Mouse (Mus musculus) spleen, embryonic (tissue): ENCODE data around the gene Mphosph6.

Experiments
- CTCF ChIA-PET: fragments of 350-600 bp; sonication (Branson Sonifier 250); formaldehyde crosslinking; loops from one replicate; lab custom pipeline; 2022; lab: Charles Lee

Mphosph6 gene

DNA sequence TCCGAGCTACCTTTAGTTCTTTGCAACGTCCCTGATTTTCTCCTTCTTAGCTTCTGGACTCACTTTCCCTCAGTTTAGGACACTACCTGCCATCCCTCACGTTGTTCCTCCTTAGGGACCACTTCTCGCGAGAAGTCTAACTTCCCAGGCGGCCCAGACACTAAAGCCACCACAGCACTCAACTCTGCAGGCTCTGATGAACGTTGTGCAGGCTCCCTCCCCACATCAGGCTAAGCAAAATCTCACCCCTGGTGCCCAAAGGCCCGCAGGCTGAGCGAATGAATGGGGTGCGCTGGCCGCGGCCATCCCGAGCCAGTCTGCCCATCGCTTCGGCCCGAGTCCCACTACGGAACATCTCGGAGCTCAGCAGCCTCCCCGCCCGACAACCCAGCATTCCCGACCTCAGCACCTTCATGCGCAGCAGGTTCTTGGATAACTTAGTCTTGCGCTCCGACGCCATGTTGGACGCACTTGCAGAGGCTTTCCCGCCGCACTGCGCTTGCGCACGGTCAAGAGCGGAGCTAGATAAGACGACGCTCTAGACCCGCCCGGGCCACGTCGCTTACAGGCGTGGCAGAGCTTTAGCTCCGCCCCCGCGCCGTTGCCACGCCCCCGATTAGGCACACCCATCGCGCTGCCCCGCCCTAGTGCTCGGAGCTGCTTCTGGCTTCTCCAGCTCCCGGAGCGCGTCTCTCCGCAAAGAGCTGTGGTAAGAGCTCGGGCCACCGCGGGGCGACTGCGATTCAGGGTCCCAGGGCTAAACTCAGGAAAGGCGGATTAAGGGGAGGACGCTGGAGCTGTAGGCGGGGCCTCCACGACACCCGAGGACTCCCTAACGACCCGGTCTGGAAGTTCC is at the start of gene Mphosph6:
Gene Mphosph6, minus strand, starts transcription at position 501 of the 856 bp plus-strand sequence.
- CTCF ChIA-PET, result interaction anchor here (0.7 kb wide), 1 partner anchor 238 kb away, joined by 4 read pairs; no protein-coding TSS in a partner anchor

- CTCF ChIA-PET, result no interaction called here
Measured at GRCm38 (mm10) chr8:117850420-117850819, 48.7 kb upstream of the Mphosph6 start.

- CTCF ChIA-PET, result no interaction called here
Measured at GRCm38 (mm10) chr8:117847865-117848264, 46.1 kb upstream of the Mphosph6 start.

DNA sequence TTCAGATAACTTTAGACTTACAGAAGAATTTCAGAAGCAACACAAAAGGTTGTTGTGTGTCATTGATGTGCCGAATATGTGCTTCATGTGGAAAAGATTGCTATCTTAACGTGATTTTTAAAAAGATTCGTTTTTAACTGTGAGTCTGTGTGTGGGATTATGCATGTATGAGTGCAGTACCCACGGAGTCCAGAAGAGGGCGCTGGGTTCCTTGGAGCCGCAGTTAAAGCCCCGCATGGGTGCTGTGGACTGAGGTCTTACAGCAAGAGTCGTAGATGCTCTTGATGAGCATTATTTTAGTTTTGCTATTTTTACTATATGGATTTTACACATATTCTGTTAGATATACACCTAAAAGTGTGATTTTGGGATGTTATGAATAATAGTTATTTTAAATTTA is 42.0 kb upstream of the Mphosph6 start:
- CTCF ChIA-PET, result no interaction called here

DNA sequence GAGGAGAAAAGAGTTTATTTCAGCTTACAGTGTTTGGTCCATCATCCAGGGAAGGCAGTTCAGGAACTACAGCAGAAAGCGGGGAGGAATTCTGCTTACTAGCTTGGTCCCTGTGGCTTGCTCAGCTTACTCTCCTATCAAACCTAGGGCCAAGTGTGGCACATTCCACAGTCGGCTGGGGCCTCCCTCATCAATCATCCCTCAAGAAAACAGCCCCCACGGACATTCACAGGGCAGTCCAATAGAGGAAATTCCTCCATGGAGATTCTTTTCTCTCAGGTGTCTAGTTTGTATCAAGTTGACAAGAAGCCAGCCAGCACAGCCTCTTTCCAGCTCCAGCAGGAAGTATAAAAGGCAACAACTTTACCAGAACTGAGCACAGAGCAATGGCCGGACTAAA is 11.8 kb upstream of the Mphosph6 start:
- CTCF ChIA-PET, result no interaction called here

GRCm38 (mm10) chr8:117810676-117811075 is 8.9 kb upstream of the Mphosph6 start:
- CTCF ChIA-PET, result no interaction called here

DNA sequence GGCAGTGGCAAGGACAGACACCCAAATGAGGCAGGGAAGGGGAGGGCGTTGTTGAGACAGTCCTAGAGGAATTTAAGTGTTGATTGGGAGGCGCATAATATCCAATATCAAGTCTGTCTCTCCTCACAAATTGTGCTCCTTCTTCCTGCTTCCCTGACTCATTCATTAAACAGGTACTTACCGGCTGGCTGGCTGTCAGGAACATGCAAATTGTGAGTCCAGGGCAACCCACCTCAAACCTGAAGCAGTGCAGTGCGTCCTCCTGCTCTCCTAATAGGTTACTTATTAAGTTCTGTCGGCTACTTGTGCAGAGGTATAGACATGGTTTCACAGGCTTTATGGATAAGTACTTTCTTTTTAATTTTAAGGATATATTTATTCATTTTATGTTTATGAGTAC is 3.7 kb upstream of the Mphosph6 start:
- CTCF ChIA-PET, result no interaction called here

DNA sequence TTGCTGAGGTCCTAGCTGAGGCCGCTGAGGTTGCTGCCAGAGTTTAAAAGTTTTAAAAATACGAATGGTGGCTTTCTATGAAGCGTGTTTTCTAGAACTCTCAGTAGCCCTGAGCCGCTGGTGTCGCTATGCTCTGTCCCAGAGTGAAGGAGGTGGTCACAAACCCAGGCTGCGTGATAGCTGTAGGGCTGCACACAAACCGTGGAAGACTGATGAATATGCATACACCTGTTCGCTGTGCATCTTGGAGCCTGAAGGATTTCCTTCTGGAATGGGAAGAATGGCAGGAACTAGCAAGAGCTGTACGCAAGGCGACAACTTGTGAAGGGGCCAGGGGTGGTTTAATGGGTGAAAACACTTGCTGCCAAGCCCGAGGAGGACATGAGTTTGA is 551 bp upstream of the Mphosph6 start:
- CTCF ChIA-PET, result no interaction called here

DNA sequence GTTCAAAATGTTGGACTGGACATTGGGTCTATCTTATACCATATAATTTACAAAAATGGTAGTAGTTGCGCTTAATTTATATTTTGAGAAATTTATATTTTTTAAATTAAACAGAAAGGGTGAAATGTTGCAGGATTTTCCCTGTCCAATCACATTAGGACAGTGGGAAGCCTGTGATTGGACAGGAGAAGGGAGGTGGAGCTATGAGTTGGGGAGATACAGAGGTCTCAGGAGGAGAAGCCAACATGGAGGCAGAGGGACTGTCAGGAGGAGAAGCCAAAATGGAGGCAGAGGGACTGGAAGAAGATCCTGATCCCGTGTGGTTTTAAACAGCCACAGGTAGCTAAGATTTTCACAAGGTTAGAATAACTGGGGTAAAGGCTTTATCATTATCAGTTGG is 3.7 kb downstream of the Mphosph6 start:
- CTCF ChIA-PET, result no interaction called here

- CTCF ChIA-PET, result no interaction called here
Measured at GRCm38 (mm10) chr8:117796464-117796863, 5.3 kb downstream of the Mphosph6 start.

DNA sequence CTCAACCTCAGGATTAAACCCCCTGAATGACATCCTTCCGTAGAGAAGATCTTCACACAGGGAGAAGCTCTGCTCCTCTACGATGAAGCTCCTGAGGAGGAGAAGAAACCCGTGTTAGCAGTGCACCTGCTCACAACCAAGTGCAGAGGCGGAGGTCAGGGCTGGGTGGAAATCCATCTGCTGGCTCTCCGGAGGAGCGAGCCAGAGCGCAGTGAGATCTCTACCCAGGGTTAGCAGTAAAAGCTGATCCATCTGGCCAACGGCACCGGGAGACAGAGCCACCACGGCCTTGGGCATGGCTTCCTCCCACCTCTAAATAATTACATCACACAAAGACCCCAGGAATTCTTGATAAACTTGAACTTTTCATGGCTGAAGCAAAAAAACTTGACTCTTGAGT is 7.2 kb downstream of the Mphosph6 start:
- CTCF ChIA-PET, result no interaction called here

- CTCF ChIA-PET, result interaction anchor here (0.5 kb wide), 1 partner anchor 155 kb away, joined by 3 read pairs; no protein-coding TSS in a partner anchor
Measured at GRCm38 (mm10) chr8:117792616-117793144, 9.1 kb downstream of the Mphosph6 start.

DNA sequence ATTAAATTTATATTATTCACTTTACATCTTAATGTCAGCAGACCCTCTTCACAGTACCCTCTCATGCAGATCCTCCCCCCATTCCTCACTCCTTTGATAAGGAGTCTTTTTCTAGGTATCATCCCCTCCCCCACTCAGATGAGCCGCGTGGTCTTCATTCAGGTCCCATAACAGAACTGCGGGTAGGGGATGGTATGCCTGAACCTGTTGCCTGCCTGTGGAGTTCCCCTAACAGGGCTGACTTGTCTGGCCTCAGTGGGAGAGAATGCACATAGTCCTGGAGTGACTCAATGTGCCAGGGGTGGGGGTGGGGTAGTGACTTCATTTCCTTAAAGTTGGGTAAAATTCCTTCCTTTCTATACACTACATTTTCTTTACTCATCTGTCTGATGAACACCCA is 15.3 kb downstream of the Mphosph6 start:
- CTCF ChIA-PET, result no interaction called here

GRCm38 (mm10) chr8:117783021-117783420 is 18.7 kb downstream of the Mphosph6 start:
- CTCF ChIA-PET, result interaction anchor here (0.6 kb wide), 1 partner anchor 214 kb away, joined by 7 read pairs; no protein-coding TSS in a partner anchor

DNA sequence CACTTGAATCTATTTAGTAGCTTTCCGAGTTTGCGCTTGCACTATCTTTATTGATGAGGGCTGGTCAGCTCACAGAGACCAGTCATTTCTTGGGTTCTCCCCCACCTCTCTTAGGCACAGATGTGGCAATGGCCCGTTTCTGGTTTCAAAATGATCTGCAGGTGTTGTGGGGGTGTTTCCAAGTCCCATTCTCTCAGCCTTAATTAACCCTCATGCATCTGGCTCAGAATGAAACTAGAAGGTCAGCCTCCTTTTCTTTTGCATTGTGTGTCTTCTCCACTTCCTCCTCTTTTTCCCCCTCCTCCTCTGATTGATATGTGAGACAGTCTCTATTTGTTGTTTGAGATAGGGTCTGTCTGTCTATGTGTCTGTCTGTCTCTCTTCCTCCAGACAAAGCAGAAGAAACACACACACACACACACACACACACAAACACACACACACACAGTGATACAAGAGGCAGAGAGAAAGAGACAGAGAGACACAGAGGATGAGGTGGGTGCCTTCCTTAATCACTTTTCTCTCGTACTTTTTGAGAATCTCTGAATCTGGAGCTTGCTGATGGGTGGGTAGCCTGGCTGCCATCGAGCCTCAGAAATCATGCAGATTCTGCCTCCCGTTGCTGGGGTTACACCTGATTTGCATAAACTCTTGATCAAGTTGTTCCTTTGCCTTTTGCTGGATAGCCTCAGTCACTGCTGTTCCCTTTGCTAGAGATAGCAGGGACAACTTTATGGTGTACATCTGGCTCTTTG is 20.2 kb downstream of the Mphosph6 start:
- CTCF ChIA-PET, result no interaction called here

GRCm38 (mm10) chr8:117779344-117779743 is 22.4 kb downstream of the Mphosph6 start:
- CTCF ChIA-PET, result no interaction called here

GRCm38 (mm10) chr8:117778531-117779322 is 23.0 kb downstream of the Mphosph6 start:
- CTCF ChIA-PET, result no interaction called here

GRCm38 (mm10) chr8:117776075-117776474 is 25.7 kb downstream of the Mphosph6 start:
- CTCF ChIA-PET, result no interaction called here

- CTCF ChIA-PET, result no interaction called here
Measured at GRCm38 (mm10) chr8:117775626-117776025, 26.1 kb downstream of the Mphosph6 start.

- CTCF ChIA-PET, result no interaction called here
Measured at GRCm38 (mm10) chr8:117772597-117772996, 29.1 kb downstream of the Mphosph6 start.

DNA sequence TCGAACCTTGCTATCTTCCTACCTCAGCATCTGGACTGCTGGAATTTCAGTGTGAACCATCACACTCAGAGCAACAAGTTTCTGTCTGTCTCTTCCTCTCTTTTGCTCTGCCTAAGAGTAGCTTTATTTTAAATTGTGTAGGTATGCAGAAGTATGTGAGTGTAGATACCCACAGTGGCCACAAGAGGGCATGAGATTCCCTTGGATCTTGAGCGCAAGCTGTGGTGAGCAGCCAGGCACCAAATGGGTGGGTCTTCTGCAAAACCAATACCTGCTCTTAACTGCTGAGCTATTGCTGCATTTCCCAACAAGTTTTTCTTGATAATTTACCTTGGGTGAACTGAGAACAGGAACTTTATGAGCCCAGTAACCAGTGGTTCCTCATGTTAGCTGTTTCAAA is 29.6 kb downstream of the Mphosph6 start:
- CTCF ChIA-PET, result no interaction called here
